Mouse (Mus musculus) intestine, embryonic 15.5 days (tissue): ENCODE data around the gene Pla1a. TPM values are rescaled to one million over a fixed set of nuclear protein-coding genes. Genes with fewer than 3 reads are reported as not detected.

ENCODE experiments used
- polyA plus RNA-seq: library from polyadenylated mRNA; unstranded; fragments of >200 nt; fragmentation: Nextera tagmentation; extraction: Ambion mirVana; gene quantifications from 2 replicates; pipeline ENCODE4 v1.2.1, GENCODE M21; 2015

Pla1a gene
- polyA plus RNA-seq, 1 experiment from 2014 or later, result 1.3 TPM

Other genes starting within 250 kb of the Pla1a start
- 12.1 and 13.1 TPM in 2 replicates for gene Nr1i2, start 138.3 kb downstream of the Pla1a start, polyA plus RNA-seq
- 0.08 and 0.18 TPM in 2 replicates for gene Maats1, start 91.0 kb downstream of the Pla1a start, polyA plus RNA-seq
- gene Cox17, start 86.2 kb downstream of the Pla1a start, polyA plus RNA-seq, result 233 TPM in 2 replicates
- 0.53 TPM in 1 of 2 replicates, not detected in the other for gene Gm21987, start 86.1 kb downstream of the Pla1a start, polyA plus RNA-seq
- gene Popdc2, start 70.9 kb downstream of the Pla1a start, polyA plus RNA-seq, result 14.8 and 15.4 TPM in 2 replicates
- 83.4 and 84.7 TPM in 2 replicates for gene Adprh, start 19.6 kb upstream of the Pla1a start, polyA plus RNA-seq
- gene Cd80, start 22.4 kb upstream of the Pla1a start, polyA plus RNA-seq, result 0.18 and 0.21 TPM in 2 replicates
- 25.6 and 26.6 TPM in 2 replicates for gene Timmdc1, start 89.5 kb upstream of the Pla1a start, polyA plus RNA-seq
- gene Poglut1, start 117.1 kb upstream of the Pla1a start, polyA plus RNA-seq, result 35.6 and 38.6 TPM in 2 replicates
- gene Tmem39a, start 125.6 kb upstream of the Pla1a start, polyA plus RNA-seq, result 89.5 and 92.8 TPM in 2 replicates